Mouse (Mus musculus): ENCODE data around the gene Wnt8b.

GRCm38 (mm10) chr19:44501925-44502324 is 8.7 kb downstream of the Wnt8b start:
- TF ChIP-seq CTCF (IDR thresholded peaks at IDR 0.05; ENCODE audit: low read depth) (no peak), EP300 (IDR thresholded peaks at IDR 0.05; ENCODE audit: low read depth) (no peak)

Measured in liver, embryonic 14.5 days (tissue).